Mouse (Mus musculus) thymus, adult 2 months (tissue): ENCODE results near the gene Rpusd3. TPM values are rescaled to one million over a fixed set of nuclear protein-coding genes. Genes with fewer than 3 reads are reported as not detected.

ENCODE experiments used
- DNase-seq: peaks from one replicate; pipeline ENCODE4 v3.0.0; 2021
- H3K27ac ChIP-seq: fragments of 200-500 bp; 2 replicates; pipeline ENCODE4 v1.5.1; 2012; ENCODE audit warnings: low read length, control low read depth; ENCODE audit not compliant: control insufficient read depth, insufficient read depth
- H3K27me3 ChIP-seq: fragments of 200-500 bp; 2 replicates; pipeline ENCODE4 v1.6.1; 2012; ENCODE audit warnings: mild to moderate bottlenecking, low read length, moderate library complexity, mixed read lengths; ENCODE audit not compliant: control insufficient read depth, insufficient read depth
- H3K36me3 ChIP-seq: fragments of 200-500 bp; 2 replicates; pipeline ENCODE4 v1.6.1; 2012; ENCODE audit warnings: mild to moderate bottlenecking, low read length, moderate library complexity; ENCODE audit not compliant: control insufficient read depth, insufficient read depth
- H3K4me1 ChIP-seq: fragments of 200-500 bp; replicated peaks from 2 replicates; pipeline ENCODE4 v1.6.1; 2012; ENCODE audit warnings: low read length; ENCODE audit not compliant: control insufficient read depth, insufficient read depth
- H3K4me3 ChIP-seq: fragments of 200-500 bp; 2 replicates; pipeline ENCODE4 v1.5.1; 2012; ENCODE audit warnings: mild to moderate bottlenecking, low read length, control low read depth, moderate library complexity; ENCODE audit not compliant: control insufficient read depth, insufficient read depth
- CTCF ChIP-seq: fragments of 200-500 bp; IDR thresholded peaks from 2 replicates; pipeline ENCODE4 v1.5.1; 2012; ENCODE audit warnings: mild to moderate bottlenecking, control low read depth, low read length, moderate library complexity, borderline replicate concordance; ENCODE audit not compliant: control insufficient read depth, poor library complexity, insufficient read depth; ENCODE audit errors: extremely low read depth
- POLR2A ChIP-seq: fragments of 200-500 bp; IDR thresholded peaks from 2 replicates; pipeline ENCODE4 v1.6.1; 2012; ENCODE audit warnings: mild to moderate bottlenecking, low read length, control low read depth, moderate library complexity; ENCODE audit not compliant: control insufficient read depth, poor library complexity, insufficient read depth; ENCODE audit errors: extremely low read depth
- WGBS: fragments of 180-500 bp; shearing (Covaris S2); methylation state at CpG from one replicate; pipeline ENCODE4 v1.1.7; 2018; 5-methylcytosine and 5-hydroxymethylcytosine counted together
- polyA plus RNA-seq: library from polyadenylated mRNA; depleted of rRNA; stranded (reverse); fragments of >200 nt; gene quantifications from 2 replicates; pipeline ENCODE4 v1.2.3, GENCODE M21; 2012; rRNA removed

Rpusd3 gene
- 81.6 and 94.5 TPM in 2 replicates for polyA plus RNA-seq

- H3K27ac ChIP-seq, result no peak within 1 kb of the TSS
- TF ChIP-seq CTCF (no peak), POLR2A (peak; percentile 54; the same call in 1 of the 2 replicates)
- WGBS, result under 1% methylated on average over 25 of the region's 25 CpGs
- H3K27me3 ChIP-seq, result no peaks in the 10 kb centered on the region
- peak; percentile 99 for DNase-seq
- no peaks in the 10 kb centered on the region for H3K36me3 ChIP-seq
- peaks cover 12% of the 10 kb centered on the region for H3K4me1 ChIP-seq
- H3K4me3 ChIP-seq, result peak within 1 kb of the TSS; percentile 70
Measured at GRCm38 (mm10) chr6:113419199-113419587, at the start of gene Rpusd3. Gene Rpusd3 (minus strand): TSS chr6:113419340.

- 67% methylated on average over 3 of the region's 3 CpGs for WGBS
- no peak overlapping the region for H3K27ac ChIP-seq
- no peak overlapping the region for H3K4me3 ChIP-seq
- no peaks in the 10 kb centered on the region for H3K36me3 ChIP-seq
- no peak for DNase-seq
- no peak for TF ChIP-seq CTCF
- no peak for TF ChIP-seq POLR2A
- no peaks in the 10 kb centered on the region for H3K27me3 ChIP-seq
- peaks cover 11% of the 10 kb centered on the region for H3K4me1 ChIP-seq
Measured at GRCm38 (mm10) chr6:113468512-113468911, 49.4 kb upstream of the Rpusd3 start.

- Histone ChIP-seq H3K4me1 (peaks cover 11% of the 10 kb centered on the region), H3K36me3 (no peaks in the 10 kb centered on the region), H3K27me3 (no peaks in the 10 kb centered on the region), H3K27ac (no peak overlapping the region), H3K4me3 (no peak overlapping the region)
- DNase-seq, result no peak
- TF ChIP-seq CTCF (no peak), POLR2A (no peak)
- 96% methylated on average over 5 of the region's 5 CpGs for WGBS
Measured at GRCm38 (mm10) chr6:113465602-113466001, 46.5 kb upstream of the Rpusd3 start.

GRCm38 (mm10) chr6:113464040-113464439 lies 44.9 kb upstream of the Rpusd3 start:
- Histone ChIP-seq H3K27ac (no peak overlapping the region), H3K36me3 (no peaks in the 10 kb centered on the region), H3K4me1 (peaks cover 4% of the 10 kb centered on the region), H3K4me3 (no peak overlapping the region), H3K27me3 (no peaks in the 10 kb centered on the region)
- TF ChIP-seq POLR2A, result no peak
- no peak for TF ChIP-seq CTCF
- 91% methylated on average over 7 of the region's 7 CpGs for WGBS
- no peak for DNase-seq

GRCm38 (mm10) chr6:113458635-113459034 lies 39.5 kb upstream of the Rpusd3 start:
- DNase-seq, result peak; percentile 25
- Histone ChIP-seq H3K27ac (peak overlapping the region; percentile 82), H3K36me3 (no peaks in the 10 kb centered on the region), H3K4me1 (peaks cover 29% of the 10 kb centered on the region), H3K4me3 (peak overlapping the region; percentile 21), H3K27me3 (no peaks in the 10 kb centered on the region)
- TF ChIP-seq POLR2A, result no peak
- TF ChIP-seq CTCF, result no peak
- WGBS, result 50% methylated on average over 10 of the region's 10 CpGs

GRCm38 (mm10) chr6:113457952-113458534 lies 38.9 kb upstream of the Rpusd3 start, which contains the start of gene Il17re:
Gene Il17re (plus strand): TSS chr6:113458484.
- Histone ChIP-seq H3K4me3 (peak within 1 kb of the TSS; percentile 21), H3K27ac (peak within 1 kb of the TSS; percentile 82), H3K4me1 (peaks cover 29% of the 10 kb centered on the region), H3K27me3 (no peaks in the 10 kb centered on the region), H3K36me3 (no peaks in the 10 kb centered on the region)
- TF ChIP-seq CTCF, result no peak
- TF ChIP-seq POLR2A, result no peak
- peak; percentile 61 for DNase-seq
- WGBS, result 8% methylated on average over 10 of the region's 10 CpGs
